Mouse (Mus musculus) myocyte (in vitro differentiated cells): Measurements from ENCODE around the gene Kxd1. TPM values are rescaled to one million over a fixed set of nuclear protein-coding genes. Genes with fewer than 3 reads are reported as not detected.

Experiments used
- H3K27me3 ChIP-seq: one replicate; pipeline ENCODE4 v1.6.1; 2011; ENCODE audit not compliant: control insufficient read depth, insufficient read depth, insufficient read length
- H3K36me3 ChIP-seq: one replicate; pipeline ENCODE4 v1.6.1; 2011; ENCODE audit not compliant: control insufficient read depth, insufficient read depth
- H3K4me2 ChIP-seq: one replicate; pipeline ENCODE4 v1.6.1; 2011; ENCODE audit warnings: low read depth, control low read depth
- H3K4me3 ChIP-seq: one replicate; pipeline ENCODE4 v1.5.1; 2011; ENCODE audit warnings: mild to moderate bottlenecking, control low read depth, moderate library complexity
- H3K79me2 ChIP-seq: one replicate; pipeline ENCODE4 v1.6.1; 2011; ENCODE audit not compliant: control insufficient read depth, insufficient read depth
- H3ac ChIP-seq: one replicate; pipeline ENCODE4 v1.6.1; 2011; ENCODE audit not compliant: control insufficient read depth, insufficient read length
- CEBPB ChIP-seq: IDR thresholded peaks from 2 replicates; pipeline ENCODE4 v1.6.1; 2011; ENCODE audit warnings: mild to moderate bottlenecking, moderate library complexity; ENCODE audit not compliant: poor library complexity, insufficient read depth, severe bottlenecking
- E2F4 ChIP-seq: IDR thresholded peaks from one replicate; pipeline ENCODE4 v1.6.1; 2011; ENCODE audit warnings: mild to moderate bottlenecking, control low read depth, moderate library complexity; ENCODE audit not compliant: insufficient read depth
- MAX ChIP-seq: IDR thresholded peaks from one replicate; pipeline ENCODE4 v1.6.1; 2011; ENCODE audit warnings: low read depth, mild to moderate bottlenecking, control low read depth
- MYOD1 ChIP-seq, 3 experiments: IDR thresholded peaks; one replicate each; pipeline ENCODE4 v1.6.1; 2011; ENCODE audit warnings: control low read depth in 2 of 3, low read depth in 2 of 3, mild to moderate bottlenecking in 2 of 3, moderate library complexity in 1 of 3; ENCODE audit not compliant: insufficient read length in 2 of 3, control insufficient read depth in 1 of 3
- MYOG ChIP-seq, 3 experiments: IDR thresholded peaks; one replicate each; pipeline ENCODE4 v1.6.1; 2011; ENCODE audit warnings: control low read depth in 2 of 3, low read depth in 2 of 3, mild to moderate bottlenecking in 2 of 3; ENCODE audit not compliant: insufficient read length in 2 of 3, control insufficient read depth in 1 of 3, insufficient read depth in 1 of 3
- POLR2A ChIP-seq: IDR thresholded peaks from one replicate; pipeline ENCODE4 v1.6.1; 2011; ENCODE audit warnings: low read depth, mild to moderate bottlenecking, control low read depth, moderate library complexity; ENCODE audit not compliant: insufficient read length
- POLR2AphosphoS2 ChIP-seq: IDR thresholded peaks from one replicate; pipeline ENCODE4 v1.6.1; 2011; ENCODE audit warnings: low read depth, control low read depth; ENCODE audit not compliant: insufficient read length
- REST ChIP-seq: IDR thresholded peaks from one replicate; pipeline ENCODE4 v1.6.1; 2011; ENCODE audit warnings: mild to moderate bottlenecking, control low read depth, moderate library complexity; ENCODE audit not compliant: insufficient read depth, insufficient read length
- SRF ChIP-seq: IDR thresholded peaks from one replicate; pipeline ENCODE4 v1.6.1; 2011; ENCODE audit warnings: low read depth; ENCODE audit not compliant: control insufficient read depth, insufficient read length
- TCF12 ChIP-seq: IDR thresholded peaks from one replicate; pipeline ENCODE4 v1.6.1; 2011; ENCODE audit warnings: mild to moderate bottlenecking, control low read depth; ENCODE audit not compliant: poor library complexity, insufficient read depth, severe bottlenecking
- TCF3 ChIP-seq: IDR thresholded peaks from one replicate; pipeline ENCODE4 v1.6.1; 2011; ENCODE audit warnings: low read depth, control low read depth; ENCODE audit not compliant: insufficient read length
- USF1 ChIP-seq: IDR thresholded peaks from one replicate; pipeline ENCODE4 v1.6.1; 2011; ENCODE audit warnings: low read depth, mild to moderate bottlenecking, control low read depth, moderate library complexity
- polyA plus RNA-seq: library from polyadenylated mRNA; unstranded; fragments of >200 nt; fragmentation: generic; extraction: Trizol; gene quantifications from one replicate; pipeline ENCODE4 v1.2.1, GENCODE M21; 2012; ENCODE audit warnings: missing spikeins

The Kxd1 gene
- polyA plus RNA-seq, 1 experiment: 73.8 TPM

GRCm38 (mm10) chr8:70570360-70570759, 42.6 kb upstream of the Kxd1 start:
- TF ChIP-seq TCF3: peak; percentile 22
- peak in 2 of 3 experiments; percentile 26 to 59 for TF ChIP-seq MYOD1 (IDR thresholded peaks at IDR 0.05; ENCODE audit: control insufficient read depth in 1 of 3, insufficient read length in 2 of 3, low read depth in 2 of 3)
- TF ChIP-seq MYOG (IDR thresholded peaks at IDR 0.05; ENCODE audit: control insufficient read depth in 1 of 3, insufficient read depth in 1 of 3, insufficient read length in 2 of 3, low read depth in 2 of 3): peak in 2 of 3 experiments; percentile 32 to 35
- no peak for TF ChIP-seq REST
- no peak overlapping the region for H3K4me3 ChIP-seq
- no peaks in the 10 kb centered on the region for H3K27me3 ChIP-seq
- H3K36me3 ChIP-seq: peaks cover 6% of the 10 kb centered on the region
- H3K79me2 ChIP-seq: peaks cover 7% of the 10 kb centered on the region
- H3K4me2 ChIP-seq: no peak overlapping the region
- H3ac ChIP-seq: no peak overlapping the region

DNA sequence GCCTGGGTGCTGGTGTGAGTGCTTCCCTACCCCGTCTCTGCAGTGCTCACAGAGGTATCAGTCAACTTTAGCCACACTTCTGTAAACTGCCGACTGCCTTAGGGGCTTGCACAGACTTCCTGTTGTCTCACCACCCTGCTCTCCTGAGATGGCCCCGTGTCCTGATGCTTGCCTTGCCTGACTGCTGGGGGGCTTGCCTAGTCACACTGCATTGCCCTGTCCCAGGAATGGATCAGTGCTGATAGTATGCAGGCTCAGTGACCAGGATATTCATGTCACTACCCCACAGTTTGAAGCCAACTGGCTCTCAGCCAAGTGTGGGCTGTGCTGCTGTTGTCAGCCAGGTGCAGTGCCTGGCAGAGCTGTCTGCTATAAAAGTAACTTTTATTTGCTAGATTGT, 37.8 kb upstream of the Kxd1 start:
- Histone ChIP-seq H3ac (no peak overlapping the region), H3K4me3 (no peak overlapping the region), H3K4me2 (peak overlapping the region; percentile 18), H3K27me3 (no peaks in the 10 kb centered on the region), H3K36me3 (no peaks in the 10 kb centered on the region), H3K79me2 (peaks cover 19% of the 10 kb centered on the region)
- TF ChIP-seq MYOG (IDR thresholded peaks at IDR 0.05; ENCODE audit: control insufficient read depth in 1 of 3, insufficient read depth in 1 of 3, insufficient read length in 2 of 3, low read depth in 2 of 3) (peak in 1 of 3 experiments; percentile 31), REST (no peak), USF1 (no peak), TCF12 (no peak), SRF (no peak), TCF3 (no peak), CEBPB (no peak), MYOD1 (IDR thresholded peaks at IDR 0.05; ENCODE audit: control insufficient read depth in 1 of 3, insufficient read length in 2 of 3, low read depth in 2 of 3) (peak in 1 of 3 experiments; percentile 67), E2F4 (no peak), MAX (no peak), POLR2A (no peak), POLR2AphosphoS2 (no peak)

- Histone ChIP-seq H3K4me2 (no peak overlapping the region), H3ac (no peak overlapping the region), H3K79me2 (peaks cover 26% of the 10 kb centered on the region), H3K27me3 (no peaks in the 10 kb centered on the region), H3K36me3 (no peaks in the 10 kb centered on the region), H3K4me3 (no peak overlapping the region)
- no peak for TF ChIP-seq MYOD1 (IDR thresholded peaks at IDR 0.05; ENCODE audit: control insufficient read depth in 1 of 3, insufficient read length in 2 of 3, low read depth in 2 of 3)
- TF ChIP-seq E2F4: no peak
- no peak for TF ChIP-seq TCF3
- TF ChIP-seq TCF12: no peak
- no peak for TF ChIP-seq POLR2A
- no peak for TF ChIP-seq REST
- no peak for TF ChIP-seq POLR2AphosphoS2
- TF ChIP-seq MYOG (IDR thresholded peaks at IDR 0.05; ENCODE audit: control insufficient read depth in 1 of 3, insufficient read depth in 1 of 3, insufficient read length in 2 of 3, low read depth in 2 of 3): no peak
- no peak for TF ChIP-seq USF1
- no peak for TF ChIP-seq SRF
- no peak for TF ChIP-seq CEBPB
- no peak for TF ChIP-seq MAX
Observed at GRCm38 (mm10) chr8:70564696-70565235, 37.0 kb upstream of the Kxd1 start.

- Histone ChIP-seq H3ac (no peak overlapping the region), H3K36me3 (no peaks in the 10 kb centered on the region), H3K4me3 (no peak overlapping the region), H3K79me2 (peaks cover 33% of the 10 kb centered on the region), H3K27me3 (no peaks in the 10 kb centered on the region), H3K4me2 (no peak overlapping the region)
- TF ChIP-seq USF1 (no peak), MYOD1 (IDR thresholded peaks at IDR 0.05; ENCODE audit: control insufficient read depth in 1 of 3, insufficient read length in 2 of 3, low read depth in 2 of 3) (peak in 1 of 3 experiments; percentile 31)
Observed at GRCm38 (mm10) chr8:70563763-70564387, 36.1 kb upstream of the Kxd1 start.

DNA sequence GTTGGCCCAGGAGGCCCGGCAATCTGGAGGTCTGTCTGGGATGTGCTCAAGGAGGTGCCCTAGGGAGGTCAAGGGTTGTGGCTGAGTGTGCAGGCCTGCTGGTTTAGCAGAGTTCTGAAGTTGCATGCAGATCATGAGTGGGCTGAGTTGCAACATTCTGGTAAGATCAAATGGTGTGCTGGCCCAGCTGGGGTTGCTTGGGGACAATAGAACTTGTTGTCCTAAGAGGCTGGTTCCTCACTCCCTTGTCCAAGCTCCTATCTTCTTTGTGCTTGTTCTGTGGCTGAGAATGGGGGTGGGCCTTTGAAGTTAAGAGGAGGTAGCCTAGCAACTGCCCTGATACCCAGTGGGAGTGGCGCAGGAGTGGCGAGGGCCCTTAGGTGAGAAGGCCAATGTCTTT, 35.0 kb upstream of the Kxd1 start:
- H3K4me3 ChIP-seq: no peak overlapping the region
- H3K36me3 ChIP-seq: no peaks in the 10 kb centered on the region
- H3ac ChIP-seq: no peak overlapping the region
- no peaks in the 10 kb centered on the region for H3K27me3 ChIP-seq
- no peak for TF ChIP-seq TCF12
- no peak for TF ChIP-seq REST
- TF ChIP-seq MYOG (IDR thresholded peaks at IDR 0.05; ENCODE audit: control insufficient read depth in 1 of 3, insufficient read depth in 1 of 3, insufficient read length in 2 of 3, low read depth in 2 of 3): no peak
- no peak for TF ChIP-seq CEBPB
- no peak for TF ChIP-seq MYOD1 (IDR thresholded peaks at IDR 0.05; ENCODE audit: control insufficient read depth in 1 of 3, insufficient read length in 2 of 3, low read depth in 2 of 3)
- TF ChIP-seq SRF: no peak
- TF ChIP-seq USF1: no peak
- TF ChIP-seq POLR2AphosphoS2: no peak
- no peak for TF ChIP-seq MAX
- no peak for TF ChIP-seq POLR2A
- no peak for TF ChIP-seq E2F4
- no peak for TF ChIP-seq TCF3
- peaks cover 36% of the 10 kb centered on the region for H3K79me2 ChIP-seq
- H3K4me2 ChIP-seq: no peak overlapping the region
